In genomic region chr19:30174919-30175571, GRCm38 (mm10) we compare ENCODE assay signal across 9 mouse cellular contexts. TPM values are rescaled to one million over a fixed set of nuclear protein-coding genes. Genes with fewer than 3 reads are reported as not detected.
DNase-seq lines count a peak whose midpoint lies in the region; ATAC-seq and TF ChIP-seq lines count a peak whose summit lies in the region.
"Had no signal": no experiment of that assay in that cellular context is flagged by ENCODE, and none has a peak within 500 bp of the region (broad histone marks: within the 10 kb centered on the region; RNA-seq: fewer than 3 reads in every experiment).

Gene Gldc, minus strand, starts transcription at chr19:30175429.

- no peaks in the 10 kb centered on the region for H3K4me1 ChIP-seq in lung, embryonic 14.5 days (ENCODE audit: insufficient read depth)

- no peaks in the 10 kb centered on the region for H3K36me3 ChIP-seq in lung, embryonic 14.5 days (ENCODE audit: insufficient read depth)

- H3K27me3 ChIP-seq in lung, embryonic 14.5 days (ENCODE audit: insufficient read depth, low read length) = peaks cover 30% of the 10 kb centered on the region

- H3K4me2 ChIP-seq in lung, embryonic 14.5 days = peak within 1 kb of the TSS; percentile 98

- TF ChIP-seq CTCF in lung, embryonic 14.5 days (IDR thresholded peaks at IDR 0.05; ENCODE audit: low read depth) = no peak

- peak within 1 kb of the TSS; percentile 37 for H3K9ac ChIP-seq in lung, embryonic 14.5 days

- peak within 1 kb of the TSS; percentile 51 for H3K4me3 ChIP-seq in lung, embryonic 14.5 days (ENCODE audit: low read depth, low read length)

- peak; percentile 95 for DNase-seq in R1 (ENCODE audit: low read depth, low spot score)
- peak; percentile 41 for DNase-seq in cerebellum, adult 8-10 months
- DNase-seq in forelimb bud, embryonic 11.5 days (ENCODE audit: low read depth, low spot score) = peak; percentile 73
- peak; percentile 43 for DNase-seq in heart, postnatal 4 days
- DNase-seq in layer of hippocampus, adult 9-11 months = peak; percentile 48
- DNase-seq in lung, embryonic 14.5 days = peak; percentile 63
- DNase-seq in retina, postnatal 1 day = peak; percentile 94
- DNase-seq in spleen, postnatal 36 days (ENCODE audit: low spot score in 2 of 2) = no peak

- WGBS in lung, embryonic 14.5 days = 0% methylated on average over 53 of the region's 53 CpGs

- no peak within 1 kb of the TSS for H3K27ac ChIP-seq in lung, embryonic 14.5 days (ENCODE audit: low read depth)

- 0 out of 2 replicates have a peak, but pooled peaks cover 4% of the 10 kb centered on the region for H3K9me3 ChIP-seq in lung, embryonic 14.5 days (ENCODE audit: low read depth, low read length)

- peak; percentile 91 for ATAC-seq in lung, embryonic 14.5 days (ENCODE audit: insufficient read depth)
- ATAC-seq: Patski had no signal

RNA-seq across cellular contexts. Expression of gene Gldc, which starts in this region (rescaled TPM):
- total RNA-seq in heart, postnatal 4 days (2021) = under 1 TPM; 0.34 to 0.43 TPM
- polyA plus RNA-seq in lung, embryonic 14.5 days (2014; fragmentation: Nextera tagmentation; extraction: Ambion mirVana) = 0.83 and 1.0 TPM in 2 replicates

Comparison
In these comparisons a context has a peak if more than half of its experiments do, and no peak if none do; other contexts are left out.
1. Peak in DNase-seq in heart, postnatal 4 days; RNA of the gene not detected or under 1 TPM.
2. DNase-seq: peak in R1 (single experiment), cerebellum, adult 8-10 months (single experiment), forelimb bud, embryonic 11.5 days (single experiment), layer of hippocampus, adult 9-11 months (single experiment), lung, embryonic 14.5 days (single experiment) and retina, postnatal 1 day (single experiment); none in spleen, postnatal 36 days (0 of 2).